Mouse (Mus musculus) forebrain, embryonic 16.5 days (tissue): ENCODE data around the gene Spo11. TPM values are rescaled to one million over a fixed set of nuclear protein-coding genes. Genes with fewer than 3 reads are reported as not detected.

Experiments
- ATAC-seq: fragments of 200-750 bp; cut with Nextera tagmentation; 2 replicates; pipeline ENCODE4 v1.8.0; 2017; ENCODE audit warnings: mild to moderate bottlenecking, moderate library complexity
- H3K27ac ChIP-seq: fragments of 300-500 bp; sonication (generic); 2 replicates; pipeline ENCODE4 v1.5.1; 2014; ENCODE audit warnings: low read length, control low read depth
- H3K27me3 ChIP-seq: fragments of 300-500 bp; sonication (generic); replicated peaks from 2 replicates; pipeline ENCODE4 v1.6.1; 2014; ENCODE audit warnings: low read length; ENCODE audit not compliant: control insufficient read depth, insufficient read depth
- H3K36me3 ChIP-seq: fragments of 300-500 bp; sonication (generic); 2 replicates; pipeline ENCODE4 v1.6.1; 2014; ENCODE audit not compliant: control insufficient read depth, insufficient read depth
- H3K4me1 ChIP-seq: fragments of 300-500 bp; sonication (generic); replicated peaks from 2 replicates; pipeline ENCODE4 v1.6.1; 2014; ENCODE audit warnings: low read length; ENCODE audit not compliant: control insufficient read depth, insufficient read depth
- H3K4me2 ChIP-seq: fragments of 300-500 bp; sonication (generic); 2 replicates; pipeline ENCODE4 v1.6.1; 2014; ENCODE audit warnings: mild to moderate bottlenecking, low read length, control low read depth
- H3K4me3 ChIP-seq: fragments of 300-500 bp; sonication (generic); replicated peaks from 2 replicates; pipeline ENCODE4 v1.5.1; 2014; ENCODE audit warnings: mild to moderate bottlenecking, low read length, control low read depth
- H3K9ac ChIP-seq: fragments of 300-500 bp; sonication (generic); replicated peaks from 2 replicates; pipeline ENCODE4 v1.6.1; 2014; ENCODE audit warnings: low read depth, low read length, control low read depth
- H3K9me3 ChIP-seq: fragments of 300-500 bp; sonication (generic); 2 replicates; pipeline ENCODE4 v1.6.1; 2016; ENCODE audit warnings: low read length; ENCODE audit not compliant: control insufficient read depth
- WGBS: fragments of 180-500 bp; shearing (Covaris S2); extraction: QIAGEN DNeasy Blood & Tissue Kit; methylation state at CpG from one replicate; pipeline ENCODE4 v1.1.7; 2014; 5-methylcytosine and 5-hydroxymethylcytosine counted together
- polyA plus RNA-seq: library from polyadenylated mRNA; unstranded; fragments of >200 nt; fragmentation: Nextera tagmentation; extraction: Ambion mirVana; gene quantifications from 2 replicates; pipeline ENCODE4 v1.2.1, GENCODE M21; 2015

Gene Spo11
- polyA plus RNA-seq, 1 experiment from 2014 or later: 0.75 TPM

DNA sequence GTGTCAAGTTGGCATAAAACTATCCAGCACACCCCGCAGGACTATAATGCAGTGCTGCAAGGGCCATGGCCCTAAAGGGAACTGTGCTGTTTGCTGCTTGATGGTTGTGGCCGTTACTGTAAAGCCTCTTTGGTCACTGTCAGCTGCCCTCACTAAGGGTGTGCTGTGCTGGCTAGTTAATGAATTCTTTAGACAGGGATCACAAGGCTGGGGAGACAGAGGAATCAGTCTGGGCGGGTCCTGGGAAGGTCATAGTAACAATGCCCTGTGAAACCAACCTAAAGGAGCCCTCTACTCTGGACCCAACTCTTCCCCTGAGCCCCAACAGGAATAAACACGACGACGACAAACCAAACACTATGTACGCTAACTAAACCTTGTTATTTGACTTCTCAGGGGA is 21.0 kb downstream of the Spo11 start:
- 71% methylated on average over 7 of the region's 7 CpGs for WGBS

GRCm38 (mm10) chr2:172999630-173000284 is 22.3 kb downstream of the Spo11 start, which contains the start of gene Rae1:
Gene Rae1 (plus strand): TSS chr2:173000117.
- no peaks in the 10 kb centered on the region for H3K9me3 ChIP-seq
- peak within 1 kb of the TSS; percentile 83 for H3K9ac ChIP-seq
- H3K4me1 ChIP-seq: peaks cover 17% of the 10 kb centered on the region
- under 1% methylated on average over 41 of the region's 45 CpGs for WGBS
- peak within 1 kb of the TSS; percentile 84 for H3K27ac ChIP-seq
- no peaks in the 10 kb centered on the region for H3K27me3 ChIP-seq
- peaks cover 7% of the 10 kb centered on the region; the same call in 1 of the 2 replicates for H3K36me3 ChIP-seq
- peak within 1 kb of the TSS; percentile 92 for H3K4me3 ChIP-seq
- peak; percentile 95 for ATAC-seq
- peak within 1 kb of the TSS; percentile 72 for H3K4me2 ChIP-seq

More for the DNA sequence above, 21.0 kb downstream of the Spo11 start:
- H3K36me3 ChIP-seq: no peaks in the 10 kb centered on the region; the same call in 1 of the 2 replicates
- H3K27me3 ChIP-seq: no peaks in the 10 kb centered on the region
- H3K4me3 ChIP-seq: no peak overlapping the region
- H3K27ac ChIP-seq: no peak overlapping the region
- H3K9me3 ChIP-seq: no peaks in the 10 kb centered on the region
- no peak overlapping the region for H3K9ac ChIP-seq
- peaks cover 17% of the 10 kb centered on the region for H3K4me1 ChIP-seq
- ATAC-seq: no peak
- no peak overlapping the region for H3K4me2 ChIP-seq

GRCm38 (mm10) chr2:173000285-173000652 is 22.8 kb downstream of the Spo11 start:
- peak; percentile 75 for ATAC-seq
- H3K27ac ChIP-seq: peak overlapping the region; percentile 84
- H3K36me3 ChIP-seq: peaks cover 9% of the 10 kb centered on the region; the same call in 1 of the 2 replicates
- H3K4me3 ChIP-seq: peak overlapping the region; percentile 92
- no peaks in the 10 kb centered on the region for H3K27me3 ChIP-seq
- H3K9ac ChIP-seq: peak overlapping the region; percentile 83
- under 1% methylated on average over 42 of the region's 42 CpGs for whole genome bisulfite sequencing
- H3K4me1 ChIP-seq: peaks cover 17% of the 10 kb centered on the region
- H3K4me2 ChIP-seq: peak overlapping the region; percentile 72
- no peaks in the 10 kb centered on the region for H3K9me3 ChIP-seq

GRCm38 (mm10) chr2:173000921-173001320 is 23.4 kb downstream of the Spo11 start:
- peaks cover 9% of the 10 kb centered on the region; the same call in 1 of the 2 replicates for H3K36me3 ChIP-seq
- no peaks in the 10 kb centered on the region for H3K27me3 ChIP-seq
- peak overlapping the region; percentile 83 for H3K9ac ChIP-seq
- H3K27ac ChIP-seq: peak overlapping the region; percentile 84
- peak overlapping the region; percentile 92 for H3K4me3 ChIP-seq
- H3K4me2 ChIP-seq: peak overlapping the region; percentile 72
- ATAC-seq: peak; percentile 40
- WGBS: 9% methylated on average over 8 of the region's 8 CpGs
- H3K9me3 ChIP-seq: no peaks in the 10 kb centered on the region
- peaks cover 17% of the 10 kb centered on the region for H3K4me1 ChIP-seq

DNA sequence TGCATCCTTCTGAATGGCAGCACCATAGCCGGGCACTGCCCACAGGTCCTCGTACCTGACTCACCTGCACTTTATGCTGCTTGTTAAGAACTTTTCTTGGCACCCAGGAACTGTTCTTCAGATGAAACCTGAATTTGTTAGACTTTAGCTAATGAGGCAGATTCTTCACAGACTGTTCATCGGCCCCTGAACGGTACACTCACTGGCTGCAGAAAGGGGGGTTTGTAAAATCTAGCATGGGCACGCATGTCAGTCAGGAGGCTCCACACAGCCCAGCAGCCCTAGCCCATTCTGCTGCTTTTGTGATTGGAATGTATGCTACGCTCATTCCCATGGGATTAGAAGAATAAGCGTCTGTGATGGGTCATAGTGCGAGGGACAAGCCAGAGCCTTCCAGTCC is 26.2 kb downstream of the Spo11 start:
- H3K4me2 ChIP-seq: no peak overlapping the region
- H3K27ac ChIP-seq: no peak overlapping the region
- 90% methylated on average over 8 of the region's 8 CpGs for WGBS
- H3K9ac ChIP-seq: no peak overlapping the region
- H3K4me1 ChIP-seq: peaks cover 17% of the 10 kb centered on the region
- ATAC-seq: no peak
- H3K4me3 ChIP-seq: no peak overlapping the region
- peaks cover 29% of the 10 kb centered on the region for H3K36me3 ChIP-seq
- no peaks in the 10 kb centered on the region for H3K27me3 ChIP-seq
- no peaks in the 10 kb centered on the region for H3K9me3 ChIP-seq

DNA sequence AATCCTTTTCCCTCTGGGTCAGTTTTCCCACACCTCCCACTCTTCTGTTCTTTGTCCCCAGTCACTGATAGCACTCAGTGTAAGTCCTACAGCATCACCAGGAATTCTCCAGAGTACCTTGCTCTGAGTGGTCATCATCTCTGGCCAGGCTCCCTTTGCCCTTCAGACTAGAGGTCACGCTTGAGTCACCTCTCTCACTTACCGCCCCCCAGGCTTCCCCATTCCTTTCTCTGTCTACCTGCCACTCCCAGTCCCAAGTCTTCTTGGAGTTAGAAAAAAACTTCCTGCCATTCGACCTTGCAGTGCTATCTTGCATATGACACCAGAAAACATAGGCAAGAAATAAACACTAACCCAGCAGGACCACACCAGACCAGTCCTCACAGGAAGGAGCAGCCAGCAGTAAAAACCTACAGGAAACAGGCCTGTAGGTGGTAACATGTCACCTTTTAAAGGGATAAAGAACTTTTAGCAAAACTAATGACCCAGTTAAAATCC is 32.8 kb downstream of the Spo11 start:
- H3K4me2 ChIP-seq: no peak overlapping the region
- ATAC-seq: no peak
- no peak overlapping the region for H3K27ac ChIP-seq
- H3K9ac ChIP-seq: no peak overlapping the region
- no peaks in the 10 kb centered on the region for H3K4me1 ChIP-seq
- no peaks in the 10 kb centered on the region for H3K9me3 ChIP-seq
- peaks cover 62% of the 10 kb centered on the region for H3K36me3 ChIP-seq
- no peak overlapping the region for H3K4me3 ChIP-seq
- no peaks in the 10 kb centered on the region for H3K27me3 ChIP-seq
- 84% methylated on average over 3 of the region's 3 CpGs for WGBS

- ATAC-seq: no peak
- no peak overlapping the region for H3K4me3 ChIP-seq
- 96% methylated on average over 8 of the region's 8 CpGs for WGBS
- H3K27me3 ChIP-seq: no peaks in the 10 kb centered on the region
- no peak overlapping the region for H3K9ac ChIP-seq
- no peaks in the 10 kb centered on the region for H3K9me3 ChIP-seq
- no peaks in the 10 kb centered on the region for H3K4me1 ChIP-seq
- H3K27ac ChIP-seq: no peak overlapping the region
- no peak overlapping the region for H3K4me2 ChIP-seq
- H3K36me3 ChIP-seq: peaks cover 69% of the 10 kb centered on the region
These were observed 33.9 kb downstream of the Spo11 start for GRCm38 (mm10) chr2:173011440-173011839.

GRCm38 (mm10) chr2:173014741-173015287 is 37.3 kb downstream of the Spo11 start:
- Histone ChIP-seq H3K27me3 (no peaks in the 10 kb centered on the region), H3K4me1 (peaks cover 5% of the 10 kb centered on the region), H3K9ac (no peak overlapping the region), H3K4me3 (no peak overlapping the region), H3K27ac (no peak overlapping the region), H3K4me2 (no peak overlapping the region), H3K36me3 (peaks cover 42% of the 10 kb centered on the region), H3K9me3 (no peaks in the 10 kb centered on the region)
- no peak for ATAC-seq
- 81% methylated on average over 7 of the region's 7 CpGs for WGBS

GRCm38 (mm10) chr2:173017940-173018339 is 40.4 kb downstream of the Spo11 start:
- Histone ChIP-seq H3K27me3 (no peaks in the 10 kb centered on the region), H3K27ac (no peak overlapping the region), H3K4me1 (peaks cover 20% of the 10 kb centered on the region), H3K4me3 (no peak overlapping the region), H3K9ac (no peak overlapping the region), H3K9me3 (no peaks in the 10 kb centered on the region), H3K4me2 (no peak overlapping the region), H3K36me3 (peaks cover 16% of the 10 kb centered on the region)
- WGBS: 57% methylated on average over 6 of the region's 6 CpGs
- ATAC-seq: no peak
